Mouse (Mus musculus) neural tube, embryonic 14.5 days (tissue): Measurements from ENCODE around the gene Mrpl28. TPM values are rescaled to one million over a fixed set of nuclear protein-coding genes. Genes with fewer than 3 reads are reported as not detected.
"Not testable (repeated sequence)": the region's sequence is repeated elsewhere in the genome, so short reads cannot be mapped to it uniquely, and the experiment has no call there.

ENCODE experiments used
- ATAC-seq: fragments of 200-750 bp; cut with Nextera tagmentation; 2 replicates; pipeline ENCODE4 v1.8.0; 2017; ENCODE audit warnings: low read depth, mild to moderate bottlenecking, moderate TSS enrichment, moderate library complexity
- H3K27ac ChIP-seq: fragments of 300-500 bp; sonication (generic); 2 replicates; pipeline ENCODE4 v1.5.1; 2014; ENCODE audit warnings: low read depth, mild to moderate bottlenecking, control low read depth, low read length, moderate library complexity, mixed read lengths
- H3K27me3 ChIP-seq: fragments of 300-500 bp; sonication (generic); 2 replicates; pipeline ENCODE4 v1.6.1; 2014; ENCODE audit warnings: low read length; ENCODE audit not compliant: control insufficient read depth, insufficient read depth
- H3K36me3 ChIP-seq: fragments of 300-500 bp; sonication (generic); 2 replicates; pipeline ENCODE4 v1.6.1; 2014; ENCODE audit warnings: low read length, mixed read lengths; ENCODE audit not compliant: control insufficient read depth, insufficient read depth
- H3K4me1 ChIP-seq: fragments of 300-500 bp; sonication (generic); 2 replicates; pipeline ENCODE4 v1.6.1; 2014; ENCODE audit warnings: low read length; ENCODE audit not compliant: control insufficient read depth, insufficient read depth
- H3K4me2 ChIP-seq: fragments of 300-500 bp; sonication (generic); 2 replicates; pipeline ENCODE4 v1.6.1; 2014; ENCODE audit warnings: mild to moderate bottlenecking, low read depth, low read length, control low read depth
- H3K4me3 ChIP-seq: fragments of 300-500 bp; sonication (generic); 2 replicates; pipeline ENCODE4 v1.5.1; 2014; ENCODE audit warnings: low read depth, low read length, control low read depth, mixed read lengths
- H3K9ac ChIP-seq: fragments of 300-500 bp; sonication (generic); replicated peaks from 2 replicates; pipeline ENCODE4 v1.6.1; 2014; ENCODE audit warnings: low read depth, mild to moderate bottlenecking, control low read depth, low read length, mixed read lengths
- H3K9me3 ChIP-seq: fragments of 300-500 bp; sonication (generic); 2 replicates; pipeline ENCODE4 v1.6.1; 2016; ENCODE audit warnings: low read length; ENCODE audit not compliant: control insufficient read depth
- WGBS: fragments of 180-500 bp; shearing (Covaris S2); extraction: QIAGEN DNeasy Blood & Tissue Kit; methylation state at CpG from one replicate; pipeline ENCODE4 v1.1.7; 2014; 5-methylcytosine and 5-hydroxymethylcytosine counted together
- polyA plus RNA-seq: library from polyadenylated mRNA; unstranded; fragments of >200 nt; fragmentation: Nextera tagmentation; extraction: Ambion mirVana; gene quantifications from 2 replicates; pipeline ENCODE4 v1.2.1, GENCODE M21; 2014

Mrpl28 gene
- polyA plus RNA-seq, 1 experiment from 2014 or later: 192 TPM

DNA sequence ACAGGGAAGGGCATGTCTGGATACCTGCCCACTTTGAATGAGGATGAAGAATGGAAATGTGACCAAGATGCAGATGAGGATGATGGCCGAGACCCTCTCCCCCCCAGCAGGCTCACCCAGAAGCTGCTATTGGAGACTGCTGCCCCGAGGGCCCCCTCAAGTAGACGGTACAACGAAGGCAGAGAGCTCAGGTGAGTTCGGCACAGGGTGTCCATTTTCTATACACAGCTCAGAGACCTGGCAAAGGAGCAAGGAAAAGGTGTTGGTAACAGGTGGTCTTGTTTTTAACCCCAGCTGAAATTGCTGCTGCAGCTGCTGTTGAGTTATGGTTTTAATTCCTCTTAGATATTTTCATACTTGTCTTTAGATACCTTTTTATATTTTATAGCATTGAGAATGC, 20.1 kb downstream of the Mrpl28 start:
- Histone ChIP-seq H3K36me3 (peaks cover 11% of the 10 kb centered on the region; the same call in 1 of the 2 replicates), H3K9me3 (no peaks in the 10 kb centered on the region), H3K4me1 (peaks cover 11% of the 10 kb centered on the region), H3K27ac (no peak overlapping the region), H3K4me3 (no peak overlapping the region), H3K4me2 (no peak overlapping the region), H3K27me3 (no peaks in the 10 kb centered on the region), H3K9ac (no peak overlapping the region)
- ATAC-seq: no peak
- WGBS: 97% methylated on average over 5 of the region's 5 CpGs

DNA sequence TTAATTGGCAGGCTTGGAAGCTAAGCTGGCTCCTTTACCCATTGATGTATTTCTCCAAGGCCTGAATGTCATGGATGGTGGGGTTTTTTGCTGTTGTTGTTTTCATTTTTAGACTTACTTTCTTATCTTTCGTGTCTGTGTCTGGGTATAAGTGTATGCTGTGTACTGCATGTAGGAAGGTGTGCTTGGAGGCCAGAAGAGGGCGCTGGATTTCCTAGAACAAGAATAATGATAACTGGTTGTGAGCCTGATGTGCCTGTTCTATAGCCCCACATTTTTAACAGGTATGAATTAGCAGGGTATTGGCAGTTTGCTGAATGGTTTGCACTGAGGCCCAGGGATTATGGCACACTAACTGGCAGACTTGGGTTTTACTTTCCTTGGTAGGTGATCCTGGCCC, 25.8 kb downstream of the Mrpl28 start:
- no peak overlapping the region for H3K4me2 ChIP-seq
- ATAC-seq: no peak
- H3K9ac ChIP-seq: no peak overlapping the region
- H3K36me3 ChIP-seq: peaks cover 8% of the 10 kb centered on the region; the same call in 1 of the 2 replicates
- H3K4me3 ChIP-seq: no peak overlapping the region
- 79% methylated on average over 2 of the region's 2 CpGs for WGBS
- H3K27me3 ChIP-seq: no peaks in the 10 kb centered on the region
- no peaks in the 10 kb centered on the region for H3K4me1 ChIP-seq
- H3K27ac ChIP-seq: no peak overlapping the region
- H3K9me3 ChIP-seq: no peaks in the 10 kb centered on the region

- Histone ChIP-seq H3K4me1 (no peaks in the 10 kb centered on the region), H3K9me3 (no peaks in the 10 kb centered on the region), H3K27me3 (no peaks in the 10 kb centered on the region), H3K36me3 (no peaks in the 10 kb centered on the region), H3K9ac (no peak overlapping the region), H3K4me2 (no peak overlapping the region), H3K4me3 (no peak overlapping the region), H3K27ac (no peak overlapping the region)
- ATAC-seq: no peak
- 95% methylated on average over 2 of the region's 2 CpGs for WGBS
Measured at GRCm38 (mm10) chr17:26151886-26152630, 28.8 kb downstream of the Mrpl28 start.

DNA sequence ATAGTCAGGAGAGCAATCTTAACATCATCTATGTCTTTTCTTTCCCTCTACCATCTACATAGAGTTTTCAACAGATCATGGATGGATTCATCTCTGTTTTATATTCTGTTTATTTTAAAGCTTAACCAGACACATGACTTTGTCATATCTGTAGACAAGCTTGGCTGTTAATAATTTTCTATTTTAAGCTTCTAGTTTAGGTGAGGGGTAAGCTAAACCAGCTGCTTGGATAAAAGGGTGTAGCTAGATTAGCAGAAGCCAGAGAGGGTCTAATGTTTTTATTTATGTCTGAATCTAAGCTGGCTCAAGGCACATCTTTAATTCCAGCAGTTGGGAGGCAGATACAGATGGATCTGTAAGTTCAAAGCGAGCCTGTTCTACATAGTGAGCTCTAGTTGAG, 39.4 kb downstream of the Mrpl28 start:
- ATAC-seq: no peak
- 97% methylated on average over 1 of the region's 1 CpGs for WGBS

DNA sequence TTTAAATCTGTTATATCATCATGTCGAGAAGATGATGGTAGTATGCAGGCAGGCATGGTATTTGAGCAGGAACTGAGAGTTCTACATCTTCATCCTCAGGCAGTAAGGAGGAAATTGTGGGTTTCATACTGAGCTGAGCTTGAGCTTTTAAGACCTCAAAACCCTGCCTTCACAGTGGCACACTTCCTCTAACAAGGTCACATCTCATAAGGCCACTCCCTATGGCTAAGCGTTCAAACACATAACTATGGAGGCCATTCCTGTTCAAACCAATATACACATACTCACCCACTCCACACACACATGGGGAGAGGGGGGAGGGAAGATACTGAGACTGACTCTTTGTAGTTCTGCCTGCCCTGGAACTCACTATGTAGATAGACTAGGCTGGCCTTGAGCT, 44.7 kb downstream of the Mrpl28 start:
- no peaks in the 10 kb centered on the region for H3K36me3 ChIP-seq
- no peak overlapping the region for H3K4me2 ChIP-seq
- 88% methylated on average over 2 of the region's 2 CpGs for WGBS
- no peak overlapping the region for H3K27ac ChIP-seq
- H3K4me3 ChIP-seq: no peak overlapping the region
- no peaks in the 10 kb centered on the region for H3K27me3 ChIP-seq
- H3K9ac ChIP-seq: no peak overlapping the region
- H3K9me3 ChIP-seq: no peaks in the 10 kb centered on the region
- H3K4me1 ChIP-seq: no peaks in the 10 kb centered on the region
- ATAC-seq: no peak

More for the DNA sequence above, 39.4 kb downstream of the Mrpl28 start:
- Histone ChIP-seq H3K9ac (no peak overlapping the region), H3K27ac (no peak overlapping the region), H3K4me1 (no peaks in the 10 kb centered on the region), H3K4me2 (no peak overlapping the region), H3K9me3 (no peaks in the 10 kb centered on the region), H3K27me3 (no peaks in the 10 kb centered on the region), H3K4me3 (no peak overlapping the region), H3K36me3 (no peaks in the 10 kb centered on the region)

DNA sequence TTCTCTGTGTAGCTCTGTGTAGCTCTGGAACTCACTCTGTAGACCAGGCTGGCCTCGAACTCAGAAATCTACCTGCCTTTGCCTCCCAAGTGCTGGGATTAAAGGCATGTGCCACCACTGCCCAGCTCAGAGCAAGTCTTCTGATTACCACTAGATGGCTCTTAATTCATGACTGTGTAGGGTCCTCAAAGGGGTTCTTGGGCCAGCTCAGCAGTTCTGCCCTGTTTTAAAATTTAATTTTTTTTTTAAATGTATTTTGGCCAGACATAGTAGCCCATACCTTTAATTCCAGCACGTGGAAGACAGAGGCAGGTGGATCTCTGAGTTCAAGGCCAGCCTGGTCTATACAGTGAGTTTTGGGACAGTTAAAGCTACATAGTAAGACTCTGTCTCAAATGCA, 51.9 kb downstream of the Mrpl28 start:
- not testable (repeated sequence) for H3K4me2 ChIP-seq, ATAC-seq, H3K36me3 ChIP-seq, H3K27ac ChIP-seq, H3K9me3 ChIP-seq, H3K4me1 ChIP-seq, H3K4me3 ChIP-seq, H3K9ac ChIP-seq, H3K27me3 ChIP-seq
- 85% methylated on average over 2 of the region's 2 CpGs for WGBS

Other genes starting within 250 kb of the Mrpl28 start
- gene Mettl26, start 248.4 kb upstream of the Mrpl28 start, polyA plus RNA-seq: 65.3 and 73.9 TPM in 2 replicates
- gene Wfikkn1, start 242.6 kb upstream of the Mrpl28 start, polyA plus RNA-seq: 0.30 and 0.67 TPM in 2 replicates
- gene Rab40c, start 203.8 kb upstream of the Mrpl28 start, polyA plus RNA-seq: 25.1 and 29.6 TPM in 2 replicates
- 66.4 and 76.8 TPM in 2 replicates for gene Pigq, start 178.6 kb upstream of the Mrpl28 start, polyA plus RNA-seq
- not detected in 2 replicates for gene Nhlrc4, start 178.5 kb upstream of the Mrpl28 start, polyA plus RNA-seq
- 0.08 and 0.30 TPM in 2 replicates for gene A930017K11Rik, start 170.9 kb upstream of the Mrpl28 start, polyA plus RNA-seq
- gene Capn15, start 137.7 kb upstream of the Mrpl28 start, polyA plus RNA-seq: 21.1 and 24.6 TPM in 2 replicates
- 29.0 and 34.1 TPM in 2 replicates for gene Rab11fip3, start 53.9 kb upstream of the Mrpl28 start, polyA plus RNA-seq
- gene Decr2, start 33.2 kb upstream of the Mrpl28 start, polyA plus RNA-seq: 28.4 and 33.4 TPM in 2 replicates
- 10.8 and 16.3 TPM in 2 replicates for gene Nme4, start 27.9 kb upstream of the Mrpl28 start, polyA plus RNA-seq
- gene Tmem8, start 10.2 kb upstream of the Mrpl28 start, polyA plus RNA-seq: 2.8 and 3.1 TPM in 2 replicates
- 7.1 and 7.7 TPM in 2 replicates for gene Axin1, start 15.2 kb downstream of the Mrpl28 start, polyA plus RNA-seq
- 0.24 and 0.32 TPM in 2 replicates for gene Pdia2, start 75.6 kb downstream of the Mrpl28 start, polyA plus RNA-seq
- gene Rgs11, start 79.5 kb downstream of the Mrpl28 start, polyA plus RNA-seq: 18.9 and 19.9 TPM in 2 replicates
- gene Arhgdig, start 84.3 kb downstream of the Mrpl28 start, polyA plus RNA-seq: 152 and 192 TPM in 2 replicates
- 25.3 and 31.5 TPM in 2 replicates for gene Fam234a, start 120.7 kb downstream of the Mrpl28 start, polyA plus RNA-seq
- 111 and 123 TPM in 2 replicates for gene Luc7l, start 129.4 kb downstream of the Mrpl28 start, polyA plus RNA-seq